23 mouse cellular contexts compared by ENCODE assay signal in genomic region chr1:85697721-85698493, GRCm38 (mm10). TPM values are rescaled to one million over a fixed set of nuclear protein-coding genes. Genes with fewer than 3 reads are reported as not detected.
DNase-seq lines count a peak whose midpoint lies in the region; ATAC-seq and TF ChIP-seq lines count a peak whose summit lies in the region.
"Had no signal": no experiment of that assay in that cellular context is flagged by ENCODE, and none has a peak within 500 bp of the region (broad histone marks: within the 10 kb centered on the region; RNA-seq: fewer than 3 reads in every experiment).

No protein-coding gene starts in this region.

- peak; percentile 71 for ATAC-seq in granulocyte monocyte progenitor cell, adult 5-6 weeks (replicated peaks; ENCODE audit: poor library complexity, severe bottlenecking)
- ATAC-seq in neutrophil, adult 5-6 weeks (ENCODE audit: extremely low read depth, insufficient number of reproducible peaks, low FRiP score, poor library complexity, severe bottlenecking): peak; percentile 47
- no peak for ATAC-seq in hindbrain, postnatal 0 days
- ATAC-seq: intestine, embryonic 15.5 days had no signal

- no peaks in the 10 kb centered on the region for H3K9me3 ChIP-seq in hindbrain, postnatal 0 days (ENCODE audit: low read length)
- H3K9me3 ChIP-seq: embryonic facial prominence, embryonic 10.5 days; forebrain, embryonic 12.5 days; heart, embryonic 15.5 days; intestine, embryonic 15.5 days; limb, embryonic 13.5 days; liver, embryonic 13.5 days; midbrain, embryonic 10.5 days had no signal

- peak; percentile 70 for DNase-seq in heart, adult 11 months
- no peak for DNase-seq in heart, postnatal 14 days
- DNase-seq in CD4-positive, CD25-positive, alpha-beta regulatory T cell, adult 2 months (ENCODE audit: low read depth, low spot score): peak; percentile 47
- DNase-seq in hindbrain, postnatal 0 days (ENCODE audit: low spot score): no peak
- no peak for DNase-seq in cerebellum, adult 9-11 months
- DNase-seq in heart, adult 18-20 months: no peak
- DNase-seq: adrenal gland, postnatal 36 days; cerebellum, adult 18-20 months; gastrocnemius, adult 2 months; heart, adult 2 months; layer of hippocampus, postnatal 36 days; liver, embryonic 13.5 days; lung, embryonic 14.5 days; lung, postnatal 36 days; retina, postnatal 1 day had no signal

- no peak overlapping the region for H3K4me3 ChIP-seq in hindbrain, postnatal 0 days (ENCODE audit: low read length)
- H3K4me3 ChIP-seq: embryonic facial prominence, embryonic 10.5 days; forebrain, embryonic 12.5 days; gastrocnemius, adult 2 months; heart, adult 2 months; heart, embryonic 15.5 days; intestine, embryonic 15.5 days; limb, embryonic 13.5 days; liver, embryonic 13.5 days; midbrain, embryonic 10.5 days had no signal

- no peak for TF ChIP-seq CTCF in hindbrain, postnatal 0 days (IDR thresholded peaks at IDR 0.05; ENCODE audit: low read depth)

- H3K27me3 ChIP-seq in hindbrain, postnatal 0 days (ENCODE audit: insufficient read depth, low read length): no peaks in the 10 kb centered on the region
- H3K27me3 ChIP-seq: forebrain, embryonic 12.5 days; heart, embryonic 15.5 days; intestine, embryonic 15.5 days; limb, embryonic 13.5 days; liver, embryonic 13.5 days had no signal

- WGBS in hindbrain, postnatal 0 days: 93% methylated on average over 4 of the region's 4 CpGs

- H3K27ac ChIP-seq in hindbrain, postnatal 0 days: no peak overlapping the region
- H3K27ac ChIP-seq: embryonic facial prominence, embryonic 10.5 days; forebrain, embryonic 12.5 days; gastrocnemius, adult 2 months; heart, adult 2 months; heart, embryonic 15.5 days; intestine, embryonic 15.5 days; limb, embryonic 13.5 days; liver, embryonic 13.5 days; midbrain, embryonic 10.5 days had no signal

- no peaks in the 10 kb centered on the region for H3K4me1 ChIP-seq in hindbrain, postnatal 0 days (ENCODE audit: insufficient read depth, low read length)
- H3K4me1 ChIP-seq: embryonic facial prominence, embryonic 10.5 days; forebrain, embryonic 12.5 days; intestine, embryonic 15.5 days; limb, embryonic 13.5 days; midbrain, embryonic 10.5 days had no signal

- intact Hi-C loops in heart, postnatal 14 days (cut with DNase I): no loop called here

- no peak overlapping the region for H3K9ac ChIP-seq in hindbrain, postnatal 0 days (replicated peaks; ENCODE audit: low read length)
- H3K9ac ChIP-seq: forebrain, embryonic 12.5 days; heart, embryonic 15.5 days; intestine, embryonic 15.5 days; limb, embryonic 13.5 days; liver, embryonic 13.5 days; lung, embryonic 14.5 days had no signal

- H3K4me2 ChIP-seq in hindbrain, postnatal 0 days (ENCODE audit: low read depth, low read length): no peak overlapping the region
- H3K4me2 ChIP-seq: forebrain, embryonic 12.5 days; heart, embryonic 15.5 days; intestine, embryonic 15.5 days; limb, embryonic 13.5 days; liver, embryonic 13.5 days; lung, embryonic 14.5 days had no signal

- no peaks in the 10 kb centered on the region for H3K36me3 ChIP-seq in hindbrain, postnatal 0 days (ENCODE audit: insufficient read depth, low read length)
- H3K36me3 ChIP-seq: embryonic facial prominence, embryonic 10.5 days; forebrain, embryonic 12.5 days; heart, embryonic 15.5 days; intestine, embryonic 15.5 days; limb, embryonic 13.5 days; liver, embryonic 13.5 days; midbrain, embryonic 10.5 days had no signal

RNA-seq across cellular contexts. Expression of gene Sp100, which starts 48.1 kb away (rescaled TPM):
- total RNA-seq in heart, postnatal 14 days (2021): 10 to 100 TPM; 16.2 to 17.4 TPM
- total RNA-seq in granulocyte monocyte progenitor cell, adult 5-6 weeks (2014; fragmentation: Nextera tagmentation): 109 and 124 TPM in 2 replicates
- 68.7 and 78.7 TPM in 2 replicates for total RNA-seq in granulocyte monocyte progenitor cell, adult 5-6 weeks (2017)
- 539 and 547 TPM in 2 replicates for total RNA-seq in neutrophil, adult 5-6 weeks (2017)
- 0.31 and 2.6 TPM in 2 replicates for total RNA-seq in hindbrain, postnatal 0 days (2014; rRNA removed)
- 0.98 and 1.3 TPM in 2 replicates for polyA plus RNA-seq in hindbrain, postnatal 0 days (2015; fragmentation: Nextera tagmentation; extraction: Ambion mirVana)
- total RNA-seq in heart, adult 18-20 months (2021): 10 to 100 TPM; 19.6 to 20.4 TPM

Comparison
In these comparisons a context has a peak if more than half of its experiments do, and no peak if none do; other contexts are left out.
1. DNase-seq: peak in heart, adult 11 months (single experiment) and CD4-positive, CD25-positive, alpha-beta regulatory T cell, adult 2 months (single experiment); none in heart, postnatal 14 days (0 of 2), hindbrain, postnatal 0 days (single experiment), cerebellum, adult 9-11 months (single experiment) and heart, adult 18-20 months (0 of 2).